Mouse (Mus musculus) E14TG2a.4 (cell line): ENCODE measurements around the gene Fbxl3.
A peak's percentile ranks its signal among the peaks of the same experiment; 100 is the strongest.

Experiments used
- H3K27me3 ChIP-seq: 2 replicates; pipeline ENCODE4 v1.6.1; 2014; ENCODE audit warnings: low read length, control low read depth; ENCODE audit not compliant: insufficient read depth
- H3K36me3 ChIP-seq: 2 replicates; pipeline ENCODE4 v1.6.1; 2014; ENCODE audit warnings: low read length, control low read depth; ENCODE audit not compliant: insufficient read depth
- H3K4me1 ChIP-seq: replicated peaks from 2 replicates; pipeline ENCODE4 v1.6.1; 2014; ENCODE audit warnings: low read depth, low read length, control low read depth
- H3K4me3 ChIP-seq: replicated peaks from 2 replicates; pipeline ENCODE4 v1.5.1; 2014; ENCODE audit warnings: mild to moderate bottlenecking, low read length
- H3K9me3 ChIP-seq: 2 replicates; pipeline ENCODE4 v1.6.1; 2014; ENCODE audit warnings: low read length, control low read depth
- CTCF ChIP-seq: conservative IDR thresholded peaks from 2 replicates; pipeline ENCODE4 v1.5.1; 2014; ENCODE audit warnings: low read length
- NANOG ChIP-seq: IDR thresholded peaks from 2 replicates; pipeline ENCODE4 v1.6.1; 2014; ENCODE audit warnings: borderline replicate concordance, low read length, mixed read lengths
- POU5F1 ChIP-seq: IDR thresholded peaks from 2 replicates; pipeline ENCODE4 v1.6.1; 2014; ENCODE audit warnings: low read length, borderline replicate concordance

The Fbxl3 gene

DNA sequence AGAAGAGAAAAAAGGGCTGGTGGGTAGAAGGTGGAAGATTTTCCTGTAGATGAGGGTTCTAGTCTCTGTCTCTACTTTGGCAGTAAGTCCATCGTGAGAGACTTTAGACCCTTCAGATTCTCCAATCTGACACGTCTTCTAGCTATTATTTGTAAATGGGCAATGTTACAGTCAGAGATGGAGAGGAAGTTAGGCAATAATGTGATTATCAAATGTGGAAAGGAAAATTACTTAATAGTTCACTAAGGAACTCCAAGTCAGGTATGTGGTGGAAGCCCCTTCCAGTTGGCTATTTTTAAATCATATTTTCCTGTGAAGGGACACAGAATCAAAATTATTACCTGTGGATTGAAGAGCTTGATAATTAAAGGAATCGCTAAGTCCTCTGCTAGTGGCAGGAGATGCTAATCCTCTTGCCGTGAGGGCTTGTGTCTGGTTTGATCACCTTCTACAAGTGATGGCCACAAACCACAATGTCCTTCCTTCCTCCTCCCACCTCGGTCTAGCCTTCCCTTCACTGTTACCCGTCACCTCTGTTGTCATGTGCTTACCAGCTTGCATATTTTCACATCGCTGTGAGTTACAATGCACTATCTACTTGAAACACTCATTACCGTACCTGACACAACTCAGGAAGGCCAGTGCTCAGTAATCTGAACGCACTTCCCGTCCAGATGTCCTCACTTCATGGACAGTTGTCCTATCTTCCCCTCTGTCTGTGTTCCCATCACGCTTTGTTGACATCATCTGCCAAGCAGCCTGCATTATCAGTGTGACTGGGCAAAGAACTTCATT lies 50.9 kb downstream of the Fbxl3 start:
- TF ChIP-seq POU5F1: no peak
- TF ChIP-seq CTCF: no peak
- TF ChIP-seq NANOG: no peak
- H3K4me1 ChIP-seq: no peaks in the 10 kb centered on the region
- peaks cover 3% of the 10 kb centered on the region; the same call in 1 of the 2 replicates for H3K27me3 ChIP-seq
- no peak overlapping the region for H3K4me3 ChIP-seq
- H3K9me3 ChIP-seq: no peaks in the 10 kb centered on the region
- no peaks in the 10 kb centered on the region for H3K36me3 ChIP-seq

DNA sequence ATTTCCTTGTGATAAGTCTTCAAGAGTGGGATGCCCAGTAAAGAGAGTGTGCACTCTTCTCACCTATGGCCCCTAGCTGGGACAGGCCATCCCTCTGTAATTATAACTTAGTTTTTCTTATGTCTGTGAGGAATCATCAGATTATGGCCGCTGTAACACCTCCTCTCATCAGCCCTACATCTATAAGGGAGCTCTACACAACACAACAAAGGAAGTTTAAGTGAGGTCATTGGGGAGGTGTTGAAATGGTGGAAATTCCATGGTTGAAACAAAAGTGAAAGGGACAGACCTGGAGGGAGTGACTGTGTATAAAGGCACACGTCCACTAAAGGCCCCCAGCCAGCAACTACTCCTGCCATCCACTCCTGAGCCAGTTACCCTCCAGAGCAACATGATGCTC lies 52.7 kb downstream of the Fbxl3 start, which contains the start of gene Acod1:
Gene Acod1 (plus strand): TSS at position 301 of the 400 bp plus-strand sequence.
- Histone ChIP-seq H3K4me3 (no peak within 1 kb of the TSS), H3K9me3 (no peaks in the 10 kb centered on the region), H3K4me1 (no peaks in the 10 kb centered on the region), H3K36me3 (no peaks in the 10 kb centered on the region), H3K27me3 (no peaks in the 10 kb centered on the region)
- TF ChIP-seq CTCF: no peak
- TF ChIP-seq POU5F1: no peak
- TF ChIP-seq NANOG: no peak

DNA sequence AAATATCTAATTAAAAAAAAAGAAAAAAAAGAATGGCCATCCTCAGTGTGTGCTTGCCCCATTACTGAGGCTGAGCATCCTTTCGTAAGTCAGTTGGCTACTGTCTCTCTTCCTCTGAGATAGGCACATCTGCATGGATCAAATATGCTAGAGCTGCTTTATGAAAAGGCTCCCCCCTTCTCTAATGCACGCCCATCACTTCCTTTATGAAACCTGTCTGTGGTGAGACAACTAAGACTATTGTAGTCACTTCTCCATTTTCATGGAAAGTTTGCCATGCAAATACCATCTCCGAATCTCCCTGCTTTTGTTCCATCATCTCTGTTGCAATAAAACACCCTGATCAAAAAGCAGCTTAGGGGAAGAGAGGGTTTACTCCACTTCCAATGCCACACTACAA lies 62.4 kb downstream of the Fbxl3 start:
- peaks cover 7% of the 10 kb centered on the region for H3K4me1 ChIP-seq
- TF ChIP-seq POU5F1 (no peak), NANOG (no peak), CTCF (no peak)

DNA sequence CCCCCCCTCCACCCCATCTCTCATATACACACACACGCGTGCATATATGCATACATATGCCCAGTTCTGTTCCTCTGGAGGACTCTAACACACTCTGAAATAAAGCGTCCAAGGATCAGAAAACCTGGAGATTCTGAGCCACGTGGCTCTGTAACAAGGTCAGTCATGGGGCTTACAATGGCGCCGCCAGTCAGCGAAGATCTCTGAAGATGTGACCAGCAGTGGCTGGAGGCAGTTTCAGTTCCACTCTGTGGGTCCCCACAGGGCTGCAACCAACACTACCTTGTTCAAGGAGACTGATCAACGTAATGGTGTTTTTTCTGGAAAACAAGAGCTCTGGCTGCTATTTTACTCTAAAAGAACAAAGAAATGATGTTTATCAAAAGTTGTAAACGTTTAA lies 65.3 kb downstream of the Fbxl3 start:
- Histone ChIP-seq H3K36me3 (no peaks in the 10 kb centered on the region), H3K4me3 (no peak overlapping the region), H3K27me3 (0 out of 2 replicates have a peak, but pooled peaks cover 3% of the 10 kb centered on the region), H3K4me1 (peaks cover 7% of the 10 kb centered on the region), H3K9me3 (peaks cover 9% of the 10 kb centered on the region)
- TF ChIP-seq CTCF: no peak
- no peak for TF ChIP-seq NANOG
- no peak for TF ChIP-seq POU5F1

More for the DNA sequence above, 62.4 kb downstream of the Fbxl3 start:
- Histone ChIP-seq H3K27me3 (0 out of 2 replicates have a peak, but pooled peaks cover 6% of the 10 kb centered on the region), H3K36me3 (no peaks in the 10 kb centered on the region), H3K4me3 (no peak overlapping the region), H3K9me3 (peaks cover 9% of the 10 kb centered on the region)

DNA sequence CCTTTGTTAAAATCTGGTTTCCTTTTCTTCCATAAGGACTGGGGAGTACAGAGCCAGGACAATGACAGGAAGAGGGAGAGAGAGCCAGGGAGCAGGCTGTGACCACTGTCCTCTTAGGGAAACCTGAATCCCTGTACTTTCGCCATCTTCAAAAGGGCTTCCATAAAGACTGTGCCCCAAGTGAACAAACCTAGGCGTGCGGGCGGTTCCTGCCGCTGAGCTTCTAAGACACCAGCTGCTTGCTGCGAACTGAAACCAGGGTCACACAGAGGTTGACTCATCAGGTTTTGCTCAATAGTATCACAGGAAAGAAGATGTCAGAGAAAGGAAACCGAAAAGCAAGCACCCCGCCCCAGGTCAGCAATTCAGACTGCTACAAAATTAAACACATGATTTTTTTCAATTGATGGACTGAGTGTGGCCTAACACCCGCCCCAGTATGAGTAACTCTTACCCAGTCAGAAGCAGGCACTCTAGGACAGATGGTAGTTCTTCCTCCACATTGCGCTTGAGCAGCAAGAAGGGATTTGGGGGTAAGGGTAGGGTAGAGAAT lies 66.0 kb downstream of the Fbxl3 start:
- Histone ChIP-seq H3K36me3 (no peaks in the 10 kb centered on the region), H3K4me3 (peak overlapping the region; percentile 48), H3K27me3 (no peaks in the 10 kb centered on the region), H3K4me1 (peaks cover 7% of the 10 kb centered on the region), H3K9me3 (peaks cover 9% of the 10 kb centered on the region)
- TF ChIP-seq NANOG (no peak), CTCF (no peak), POU5F1 (no peak)
